Mouse (Mus musculus): ENCODE data around the gene Cryab.

GRCm38 (mm10) chr9:50797641-50798040 lies 46.5 kb downstream of the Cryab start:
- TF ChIP-seq POLR2A (IDR thresholded peaks at IDR 0.05; ENCODE audit: extremely low read depth, insufficient read depth, low read length) (no peak), CTCF (IDR thresholded peaks at IDR 0.05; ENCODE audit: extremely low read depth, insufficient read depth, low read length) (no peak)
